Mouse (Mus musculus) thymus, adult 2 months (tissue): ENCODE measurements at regions not wholly inside any gene's neighbourhood (a gene's known extent, or its start where the extent isn't known, plus 50 kb on each side); places are given as distances from the start of the nearest gene placed in this dataset.

Experiments
- CTCF ChIP-seq: fragments of 200-500 bp; IDR thresholded peaks from 2 replicates; pipeline ENCODE4 v1.5.1; 2012; ENCODE audit warnings: mild to moderate bottlenecking, control low read depth, low read length, moderate library complexity, borderline replicate concordance; ENCODE audit not compliant: control insufficient read depth, poor library complexity, insufficient read depth; ENCODE audit errors: extremely low read depth
- POLR2A ChIP-seq: fragments of 200-500 bp; IDR thresholded peaks from 2 replicates; pipeline ENCODE4 v1.6.1; 2012; ENCODE audit warnings: mild to moderate bottlenecking, low read length, control low read depth, moderate library complexity; ENCODE audit not compliant: control insufficient read depth, poor library complexity, insufficient read depth; ENCODE audit errors: extremely low read depth

DNA sequence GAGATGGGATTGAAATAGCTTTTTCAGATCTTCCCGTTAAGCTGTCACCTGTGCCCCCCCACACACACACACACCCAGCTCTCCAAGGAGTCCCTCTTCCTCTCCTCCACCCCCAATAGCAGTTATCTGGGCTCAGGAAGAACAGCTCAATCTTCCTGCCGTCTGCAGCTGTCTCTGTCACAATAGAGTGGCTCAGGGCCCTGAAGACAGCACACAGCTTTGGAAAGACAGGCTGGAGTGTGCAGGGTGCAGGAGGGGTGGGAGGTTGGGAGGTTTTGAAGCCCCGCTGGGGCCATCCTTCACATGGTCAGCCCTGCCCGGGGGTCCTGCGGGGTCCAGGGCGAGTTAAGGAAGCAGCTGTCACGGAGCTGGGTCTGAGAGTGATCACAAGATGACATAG is 149.6 kb upstream of the Sdk2 start:
- TF ChIP-seq CTCF: no peak
- TF ChIP-seq POLR2A: no peak
